Comparison of ENCODE assay signal across 7 mouse cellular contexts in the genomic region with DNA sequence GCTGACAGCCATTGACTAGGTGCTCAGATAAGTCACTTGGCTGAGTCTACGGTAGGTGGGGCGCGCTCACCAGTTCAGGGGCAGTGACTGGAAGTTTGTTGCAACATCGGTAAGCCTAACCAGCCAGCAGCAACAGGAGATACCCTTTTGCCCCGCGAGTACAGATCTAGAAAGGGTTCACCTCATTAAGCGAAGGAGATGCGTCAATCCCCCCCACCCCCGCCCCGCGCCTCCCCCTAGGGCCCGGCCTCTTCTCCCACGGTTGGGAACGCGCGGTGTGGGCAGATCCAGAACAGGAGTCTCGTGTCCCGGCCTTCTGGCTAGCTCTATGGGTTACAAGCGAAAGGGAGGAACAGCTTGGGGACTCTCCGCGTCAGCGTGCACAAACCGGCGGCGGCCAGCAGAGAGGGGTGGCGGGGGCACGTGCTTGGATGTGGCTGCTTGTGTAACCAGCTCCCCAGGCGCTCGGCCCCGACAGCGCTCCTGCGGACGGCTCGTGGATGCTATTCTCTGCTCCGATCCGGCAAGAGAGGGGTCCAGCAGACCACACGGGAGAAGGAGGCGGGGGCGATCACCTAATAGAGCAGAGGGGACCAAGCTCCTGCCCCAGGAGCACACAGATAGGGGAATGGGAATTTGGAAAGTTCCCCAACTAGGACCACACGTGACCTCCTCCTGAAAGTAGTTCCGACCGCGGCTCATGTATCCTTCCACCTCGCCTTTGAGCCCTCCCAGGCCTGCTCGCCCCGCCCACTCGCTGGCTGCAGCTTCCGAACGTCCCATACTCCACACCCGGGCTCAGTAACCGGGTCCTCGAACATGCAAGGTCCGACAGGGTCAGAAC. TPM values are rescaled to one million over a fixed set of nuclear protein-coding genes. Genes with fewer than 3 reads are reported as not detected.
DNase-seq lines count a peak whose midpoint lies in the region; ATAC-seq and TF ChIP-seq lines count a peak whose summit lies in the region.

No protein-coding gene starts in this region.

- peak overlapping the region; percentile 79 for H3K9ac ChIP-seq in embryonic facial prominence, embryonic 12.5 days
- H3K9ac ChIP-seq in limb, embryonic 13.5 days: peak overlapping the region; percentile 79
- H3K9ac ChIP-seq in midbrain, embryonic 16.5 days (ENCODE audit: low read depth, low read length): peak overlapping the region; percentile 95

- WGBS in embryonic facial prominence, embryonic 12.5 days: under 1% methylated on average over 53 of the region's 53 CpGs
- WGBS in kidney, adult 2 months: under 1% methylated on average over 53 of the region's 53 CpGs
- under 1% methylated on average over 53 of the region's 53 CpGs for WGBS in limb, embryonic 13.5 days
- WGBS in midbrain, embryonic 16.5 days: under 1% methylated on average over 51 of the region's 53 CpGs

- H3K27me3 ChIP-seq in embryonic facial prominence, embryonic 12.5 days: peaks cover 16% of the 10 kb centered on the region
- no peaks in the 10 kb centered on the region for H3K27me3 ChIP-seq in kidney, adult 2 months (replicated peaks; ENCODE audit: control insufficient read depth, insufficient read depth, low read length)
- peaks cover 25% of the 10 kb centered on the region for H3K27me3 ChIP-seq in limb, embryonic 13.5 days
- no peaks in the 10 kb centered on the region for H3K27me3 ChIP-seq in midbrain, embryonic 16.5 days (ENCODE audit: control insufficient read depth, insufficient read depth, low read depth, low read length)

- H3K27ac ChIP-seq in embryonic facial prominence, embryonic 12.5 days: peak overlapping the region; percentile 100
- peak overlapping the region; percentile 98 for H3K27ac ChIP-seq in kidney, adult 2 months (ENCODE audit: insufficient read depth, low read depth, low read length)
- peak overlapping the region; percentile 86 for H3K27ac ChIP-seq in limb, embryonic 13.5 days
- H3K27ac ChIP-seq in midbrain, embryonic 16.5 days (ENCODE audit: low read length): peak overlapping the region; percentile 99

- H3K36me3 ChIP-seq in embryonic facial prominence, embryonic 12.5 days: no peaks in the 10 kb centered on the region
- H3K36me3 ChIP-seq in kidney, adult 2 months (ENCODE audit: control insufficient read depth, insufficient read depth, low read length): no peaks in the 10 kb centered on the region
- H3K36me3 ChIP-seq in limb, embryonic 13.5 days: no peaks in the 10 kb centered on the region
- H3K36me3 ChIP-seq in midbrain, embryonic 16.5 days (ENCODE audit: control insufficient read depth, insufficient read depth, low read length): no peaks in the 10 kb centered on the region

- ATAC-seq in embryonic facial prominence, embryonic 12.5 days (ENCODE audit: insufficient number of reproducible peaks, insufficient read depth, low FRiP score, low TSS enrichment): peak; percentile 85
- ATAC-seq in limb, embryonic 13.5 days (ENCODE audit: low FRiP score, low read depth): peak; percentile 83
- ATAC-seq in midbrain, embryonic 16.5 days: peak; percentile 85

- H3K4me2 ChIP-seq in embryonic facial prominence, embryonic 12.5 days (replicated peaks): peak overlapping the region; percentile 88
- H3K4me2 ChIP-seq in limb, embryonic 13.5 days (replicated peaks): peak overlapping the region; percentile 90
- H3K4me2 ChIP-seq in midbrain, embryonic 16.5 days (ENCODE audit: low read length): peak overlapping the region; percentile 85

- TF ChIP-seq CTCF in kidney, adult 2 months (conservative IDR thresholded peaks at IDR 0.05; ENCODE audit: insufficient read depth, insufficient read length, low read depth, low read length): peak; percentile 53; the same call in 1 of the 2 replicates

- no peaks in the 10 kb centered on the region for H3K9me3 ChIP-seq in embryonic facial prominence, embryonic 12.5 days
- H3K9me3 ChIP-seq in limb, embryonic 13.5 days: no peaks in the 10 kb centered on the region
- no peaks in the 10 kb centered on the region for H3K9me3 ChIP-seq in midbrain, embryonic 16.5 days (replicated peaks; ENCODE audit: control insufficient read depth, low read length, poor library complexity, severe bottlenecking)

- DNase-seq in adrenal gland, postnatal 25 days: peak; percentile 97
- DNase-seq in heart, adult 18-20 months: peak; percentile 98
- peak; percentile 98 for DNase-seq in kidney, adult 2 months
- DNase-seq in spleen, postnatal 10 days (ENCODE audit: low spot score in 2 of 2): peak; percentile 92 to 96

- peak overlapping the region; percentile 97 for H3K4me3 ChIP-seq in embryonic facial prominence, embryonic 12.5 days
- H3K4me3 ChIP-seq in kidney, adult 2 months (ENCODE audit: insufficient read depth, low read depth, low read length): peak overlapping the region; percentile 67
- peak overlapping the region; percentile 96 for H3K4me3 ChIP-seq in limb, embryonic 13.5 days
- H3K4me3 ChIP-seq in midbrain, embryonic 16.5 days (ENCODE audit: low read depth, low read length): peak overlapping the region; percentile 69

- peak; percentile 87 for TF ChIP-seq POLR2A in kidney, adult 2 months (IDR thresholded peaks at IDR 0.05; ENCODE audit: low read depth, low read length)

- peaks cover 11% of the 10 kb centered on the region for H3K4me1 ChIP-seq in embryonic facial prominence, embryonic 12.5 days
- peaks cover 4% of the 10 kb centered on the region; the same call in 1 of the 2 replicates for H3K4me1 ChIP-seq in kidney, adult 2 months (ENCODE audit: control insufficient read depth, insufficient read depth, low read length)
- H3K4me1 ChIP-seq in limb, embryonic 13.5 days: peaks cover 26% of the 10 kb centered on the region
- H3K4me1 ChIP-seq in midbrain, embryonic 16.5 days (ENCODE audit: control insufficient read depth, insufficient read depth, low read length): peaks cover 17% of the 10 kb centered on the region

RNA-seq across cellular contexts. Expression of a gene that starts 1.3 kb away (rescaled TPM):
- 71.8 and 78.0 TPM in 2 replicates for total RNA-seq in adrenal gland, postnatal 25 days (2021)
- 12.6 and 13.1 TPM in 2 replicates for polyA plus RNA-seq in embryonic facial prominence, embryonic 12.5 days (2016; fragmentation: Nextera tagmentation; extraction: Ambion mirVana)
- total RNA-seq in heart, adult 18-20 months (2021): 10 to 100 TPM; 59.0 to 60.3 TPM
- polyA plus RNA-seq in kidney, adult 2 months (2012; rRNA removed): 12.8 and 15.2 TPM in 2 replicates
- polyA plus RNA-seq in limb, embryonic 13.5 days (2015; fragmentation: Nextera tagmentation; extraction: Ambion mirVana): 8.1 and 9.3 TPM in 2 replicates
- polyA plus RNA-seq in midbrain, embryonic 16.5 days (2015; fragmentation: Nextera tagmentation; extraction: Ambion mirVana): 12.0 TPM in 2 replicates

RNA-seq across cellular contexts. Expression of a gene that starts 16.4 kb away (rescaled TPM):
- total RNA-seq in adrenal gland, postnatal 25 days (2021): 74.5 and 83.5 TPM in 2 replicates
- polyA plus RNA-seq in embryonic facial prominence, embryonic 12.5 days (2016; fragmentation: Nextera tagmentation; extraction: Ambion mirVana): 67.5 and 67.6 TPM in 2 replicates
- 10 to 100 TPM; 90.5 to 91.8 TPM for total RNA-seq in heart, adult 18-20 months (2021)
- polyA plus RNA-seq in kidney, adult 2 months (2012; rRNA removed): 16.0 and 25.0 TPM in 2 replicates
- 63.7 and 65.1 TPM in 2 replicates for polyA plus RNA-seq in limb, embryonic 13.5 days (2015; fragmentation: Nextera tagmentation; extraction: Ambion mirVana)
- 116 and 120 TPM in 2 replicates for polyA plus RNA-seq in midbrain, embryonic 16.5 days (2015; fragmentation: Nextera tagmentation; extraction: Ambion mirVana)

Comparison
In these comparisons a context has a peak if more than half of its experiments do, and no peak if none do; other contexts are left out.
1. Peak in every context shown above with its lines: DNase-seq, ATAC-seq, H3K4me3 ChIP-seq and H3K27ac ChIP-seq.